Mouse (Mus musculus): Measurements from ENCODE around the gene Acsf3.

DNA sequence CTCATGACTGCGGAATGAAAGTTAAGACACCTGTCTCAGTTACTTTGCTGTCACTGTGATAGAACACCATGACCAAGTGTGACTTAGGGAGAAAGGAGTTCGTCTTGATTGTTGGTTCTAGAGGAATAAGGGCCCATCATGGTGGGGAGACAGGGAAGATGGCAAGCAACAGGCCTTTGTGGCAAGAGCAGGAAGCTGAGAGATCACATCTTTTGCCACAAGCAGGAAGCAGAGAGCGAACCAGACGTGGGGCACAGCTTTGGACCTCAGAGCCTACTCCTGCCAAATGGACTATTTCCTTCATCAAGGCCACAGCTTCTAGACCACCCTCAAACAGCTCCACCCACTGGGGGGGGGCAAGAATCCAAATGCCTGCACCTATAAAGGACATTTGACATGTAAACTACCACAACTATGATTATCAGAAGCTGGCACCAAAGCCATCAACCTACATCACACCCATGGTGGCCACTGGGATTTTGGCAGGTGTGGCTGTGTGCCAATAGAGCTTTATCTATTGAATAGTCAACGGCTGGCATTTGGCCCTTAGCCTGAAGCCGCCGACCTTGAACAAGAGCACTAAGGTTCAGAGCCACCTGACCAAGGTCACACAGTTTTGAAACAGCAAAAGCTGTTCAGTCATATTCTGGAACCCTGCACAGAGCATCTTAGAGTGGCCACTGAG, 10.4 kb upstream of the Acsf3 start:
- TF ChIP-seq POLR2A (IDR thresholded peaks at IDR 0.05; ENCODE audit: low read depth, low read length) (no peak), CTCF (IDR thresholded peaks at IDR 0.05; ENCODE audit: borderline replicate concordance, insufficient read depth, low read length) (no peak)
